Mouse (Mus musculus): ENCODE measurements around the gene Txndc2.
"Not testable (repeated sequence)": the region's sequence is repeated elsewhere in the genome, so short reads cannot be mapped to it uniquely, and the experiment has no call there.

Txndc2 gene

DNA sequence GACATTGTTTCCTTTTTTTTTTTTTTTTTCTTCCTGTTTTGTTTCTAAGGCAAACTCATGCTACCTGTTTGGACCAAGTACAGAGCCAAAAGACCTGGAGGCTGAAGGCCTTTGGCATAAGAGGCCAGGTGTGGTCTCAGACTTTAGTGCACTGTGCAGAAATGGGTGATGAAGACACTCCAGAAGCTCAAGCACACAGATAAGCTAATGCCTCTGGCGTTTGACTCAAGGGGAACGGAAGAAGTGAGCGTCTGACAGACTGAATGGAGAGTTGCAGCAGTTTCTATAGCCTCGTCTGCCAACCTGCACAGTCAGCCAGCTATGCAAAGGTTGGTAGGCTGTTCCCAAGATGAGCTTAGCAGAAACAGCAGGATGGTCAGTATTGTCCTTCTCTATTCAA is 13.6 kb upstream of the Txndc2 start:
- DNase-seq: peak; percentile 10

DNA sequence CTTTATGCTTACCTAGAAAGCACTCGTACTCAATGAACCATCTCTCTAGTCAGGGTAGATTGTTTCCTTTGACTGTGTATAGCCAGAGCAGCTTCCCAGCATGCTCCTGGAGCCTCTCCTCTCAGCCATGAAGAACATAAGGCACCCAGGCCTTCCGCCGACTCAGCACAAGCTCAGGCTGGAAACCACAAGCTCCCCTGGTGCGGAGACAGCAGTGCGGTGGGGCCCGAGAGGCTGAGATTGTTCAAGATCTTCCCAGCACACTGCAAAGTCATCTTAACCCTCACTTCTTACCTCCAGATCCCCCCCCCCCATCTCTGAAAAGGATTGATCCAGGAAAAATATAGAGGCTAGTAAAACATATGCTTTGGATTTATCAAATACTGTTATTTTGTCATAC is 8.6 kb upstream of the Txndc2 start:
- DNase-seq: no peak

DNA sequence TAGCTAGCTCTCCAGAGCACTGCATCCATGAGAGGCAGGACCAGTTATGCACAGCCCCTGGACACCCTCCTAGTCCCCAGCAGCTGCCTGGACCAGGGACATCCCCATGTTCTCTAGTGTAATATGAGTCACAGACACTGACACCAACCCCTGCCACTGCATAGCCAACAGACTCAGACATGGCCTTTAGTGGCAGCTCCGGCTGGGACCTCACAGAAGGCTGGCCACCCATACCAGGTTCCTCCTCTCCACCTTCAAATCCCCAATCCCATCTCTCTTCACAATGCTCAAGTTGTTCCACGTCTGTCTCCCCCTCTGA is 7.2 kb upstream of the Txndc2 start:
- DNase-seq: no peak

- no peak for DNase-seq
Measured at GRCm38 (mm10) chr17:65648371-65649174, 6.6 kb upstream of the Txndc2 start.

- no peak for DNase-seq
Measured at GRCm38 (mm10) chr17:65647961-65648360, 6.0 kb upstream of the Txndc2 start.

DNA sequence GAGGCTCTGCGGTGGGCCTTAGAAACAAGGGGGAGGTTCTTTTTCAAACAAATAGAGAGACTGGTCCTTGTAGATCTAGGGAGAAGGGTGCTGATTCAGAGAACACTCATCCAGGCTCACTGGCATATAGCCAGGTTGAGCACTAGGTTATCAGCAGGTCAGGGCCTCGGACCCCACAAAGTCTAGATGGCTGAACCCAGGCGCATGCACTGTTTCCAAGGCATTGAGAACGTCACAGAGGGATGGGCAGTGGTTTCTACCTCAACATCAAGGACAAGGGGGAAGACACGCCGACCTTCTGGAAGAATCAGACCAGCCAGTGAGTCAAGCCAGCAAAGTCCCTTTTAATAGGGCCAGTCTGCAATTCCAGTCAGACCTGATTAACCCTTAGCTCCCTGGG is 5.3 kb upstream of the Txndc2 start:
- DNase-seq: no peak

DNA sequence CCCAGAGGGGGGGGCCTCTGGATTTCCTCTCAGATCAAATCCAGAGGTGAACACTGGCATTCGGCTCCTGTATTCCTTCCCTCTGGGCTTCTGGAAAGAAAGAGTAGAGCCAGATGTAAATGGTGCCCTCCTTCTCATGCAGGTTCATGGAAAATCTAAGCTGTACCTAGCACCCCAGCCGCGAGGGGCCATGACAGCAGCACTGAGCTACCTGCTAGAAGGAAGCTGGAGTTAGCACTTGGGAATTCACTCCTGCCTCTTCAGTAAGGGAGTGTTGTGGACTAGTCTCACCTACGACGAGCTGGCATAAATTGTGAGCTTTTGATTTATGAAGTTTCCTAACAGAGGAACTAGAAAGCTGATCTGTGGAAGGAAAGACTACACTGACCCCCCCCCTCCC is 1.6 kb upstream of the Txndc2 start:
- DNase-seq: peak; percentile 31

- DNase-seq: peak; percentile 69
Measured at GRCm38 (mm10) chr17:65643051-65643521, 1.1 kb upstream of the Txndc2 start.

DNA sequence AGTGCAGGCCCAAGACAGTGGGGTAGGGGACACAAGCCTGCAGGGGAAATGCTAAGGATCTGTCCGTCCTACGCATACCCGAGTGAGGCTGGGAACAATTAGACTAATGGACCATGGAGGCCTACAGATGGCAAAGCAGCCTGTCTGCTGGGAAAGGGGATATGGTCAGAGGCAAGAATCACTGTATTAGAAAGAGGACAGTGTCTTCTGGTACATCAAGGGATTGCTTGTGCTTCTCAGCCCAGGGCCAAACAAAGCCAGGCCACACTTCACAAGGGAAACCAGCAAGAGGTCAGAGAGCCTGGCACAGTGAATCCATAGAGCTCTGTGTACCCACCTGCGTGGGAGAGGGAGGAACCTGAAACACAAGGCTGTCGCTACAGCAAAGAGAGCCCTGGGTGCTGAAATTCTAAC is 617 bp upstream of the Txndc2 start:
- DNase-seq: no peak

DNA sequence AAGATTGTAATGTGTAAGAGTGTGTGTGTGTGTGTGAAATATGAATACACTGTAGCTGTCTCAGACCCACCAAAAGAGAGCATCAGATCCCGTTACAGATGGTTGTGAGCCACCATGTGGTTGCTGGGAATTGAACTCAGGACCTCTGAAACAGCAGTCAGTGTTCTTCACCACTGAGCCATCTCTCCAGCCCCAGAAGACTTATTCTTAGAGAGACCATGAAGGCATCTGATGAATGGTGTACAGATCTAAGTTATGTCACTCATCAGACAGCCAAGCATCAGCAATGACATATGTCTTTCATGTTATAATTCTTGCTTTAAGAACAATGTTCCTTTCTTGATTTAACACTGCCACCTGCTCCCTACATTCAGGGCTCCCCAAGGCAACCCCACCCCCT is 2.8 kb downstream of the Txndc2 start:
- no peak for DNase-seq

DNA sequence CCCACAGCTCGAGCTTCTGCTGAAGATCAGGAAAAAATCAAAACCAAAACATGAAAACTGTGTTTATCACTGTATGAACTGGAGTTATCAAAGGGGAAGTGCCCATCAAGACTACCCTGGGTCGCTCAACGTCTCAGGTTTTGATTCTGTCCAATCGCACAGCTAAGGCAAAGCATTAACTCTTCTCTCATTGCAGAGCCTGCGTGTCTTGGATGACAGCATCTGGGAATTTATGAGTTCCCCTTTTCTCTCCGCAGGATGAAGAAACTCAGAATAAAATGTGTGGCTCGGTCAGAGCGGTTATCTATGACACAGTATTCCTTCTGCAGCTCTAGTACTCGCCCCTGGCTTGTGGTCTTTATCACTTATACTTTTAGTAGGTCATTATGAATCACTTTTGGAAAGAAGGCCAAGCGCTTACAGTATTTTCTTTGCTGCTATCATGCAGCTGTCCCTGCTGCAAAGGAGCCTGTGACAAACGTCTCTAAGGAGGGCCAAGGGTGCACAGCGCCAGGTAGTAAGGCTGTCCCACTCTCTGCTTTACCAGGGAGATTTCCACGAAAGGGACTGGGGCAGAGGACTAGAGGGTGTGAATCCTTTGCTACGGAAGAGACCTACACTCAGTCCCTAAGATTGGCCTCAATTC is 6.1 kb downstream of the Txndc2 start:
- DNase-seq: no peak

GRCm38 (mm10) chr17:65629943-65630342 is 12.0 kb downstream of the Txndc2 start:
- DNase-seq: no peak

- not testable (repeated sequence) for DNase-seq
Measured at GRCm38 (mm10) chr17:65628823-65629532, 13.0 kb downstream of the Txndc2 start.

- no peak for DNase-seq
Measured at GRCm38 (mm10) chr17:65626301-65626700, 15.7 kb downstream of the Txndc2 start.

GRCm38 (mm10) chr17:65625563-65625962 is 16.4 kb downstream of the Txndc2 start:
- DNase-seq: no peak

- DNase-seq: no peak
Measured at GRCm38 (mm10) chr17:65623130-65623529, 18.8 kb downstream of the Txndc2 start.

DNA sequence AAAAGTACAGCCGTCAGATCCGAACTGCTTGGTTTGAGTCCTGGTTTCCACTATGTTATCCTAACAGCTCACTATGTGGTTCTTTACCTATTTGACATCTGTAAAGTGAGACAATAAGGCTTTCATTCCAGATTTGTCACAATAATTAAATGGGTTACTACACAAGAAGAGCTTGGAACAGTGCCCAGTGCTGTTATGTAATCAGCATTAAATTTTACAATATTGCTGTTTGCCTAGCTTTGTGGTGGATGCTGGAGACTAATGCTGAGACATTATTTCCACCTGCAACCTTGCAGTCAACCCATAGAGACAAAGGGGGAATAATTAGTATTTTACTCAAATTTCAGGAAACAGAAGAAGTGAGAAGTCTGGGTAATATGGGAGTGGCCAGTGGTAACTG is 23.5 kb downstream of the Txndc2 start:
- no peak for DNase-seq

GRCm38 (mm10) chr17:65615678-65616077 is 26.3 kb downstream of the Txndc2 start:
- DNase-seq: no peak

DNA sequence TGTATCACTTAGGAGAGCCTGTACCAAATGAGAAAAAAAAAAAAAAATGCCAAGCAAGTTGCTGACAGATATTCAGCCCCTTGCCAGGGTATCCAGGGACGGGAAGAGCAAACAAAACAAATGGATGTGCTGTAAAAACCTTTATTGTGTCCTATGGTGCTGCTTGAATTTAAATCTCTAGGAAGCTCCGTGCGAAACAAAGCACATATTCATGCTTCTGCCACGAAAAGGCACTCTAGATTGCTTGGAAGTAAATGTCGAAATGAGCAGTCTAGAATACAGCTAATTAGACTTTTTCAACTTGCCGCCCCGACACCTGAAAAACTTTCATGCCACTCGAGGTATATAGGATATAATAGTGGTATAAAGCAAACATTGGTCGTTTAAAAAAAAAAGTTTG is 27.5 kb downstream of the Txndc2 start:
- DNase-seq: no peak

DNA sequence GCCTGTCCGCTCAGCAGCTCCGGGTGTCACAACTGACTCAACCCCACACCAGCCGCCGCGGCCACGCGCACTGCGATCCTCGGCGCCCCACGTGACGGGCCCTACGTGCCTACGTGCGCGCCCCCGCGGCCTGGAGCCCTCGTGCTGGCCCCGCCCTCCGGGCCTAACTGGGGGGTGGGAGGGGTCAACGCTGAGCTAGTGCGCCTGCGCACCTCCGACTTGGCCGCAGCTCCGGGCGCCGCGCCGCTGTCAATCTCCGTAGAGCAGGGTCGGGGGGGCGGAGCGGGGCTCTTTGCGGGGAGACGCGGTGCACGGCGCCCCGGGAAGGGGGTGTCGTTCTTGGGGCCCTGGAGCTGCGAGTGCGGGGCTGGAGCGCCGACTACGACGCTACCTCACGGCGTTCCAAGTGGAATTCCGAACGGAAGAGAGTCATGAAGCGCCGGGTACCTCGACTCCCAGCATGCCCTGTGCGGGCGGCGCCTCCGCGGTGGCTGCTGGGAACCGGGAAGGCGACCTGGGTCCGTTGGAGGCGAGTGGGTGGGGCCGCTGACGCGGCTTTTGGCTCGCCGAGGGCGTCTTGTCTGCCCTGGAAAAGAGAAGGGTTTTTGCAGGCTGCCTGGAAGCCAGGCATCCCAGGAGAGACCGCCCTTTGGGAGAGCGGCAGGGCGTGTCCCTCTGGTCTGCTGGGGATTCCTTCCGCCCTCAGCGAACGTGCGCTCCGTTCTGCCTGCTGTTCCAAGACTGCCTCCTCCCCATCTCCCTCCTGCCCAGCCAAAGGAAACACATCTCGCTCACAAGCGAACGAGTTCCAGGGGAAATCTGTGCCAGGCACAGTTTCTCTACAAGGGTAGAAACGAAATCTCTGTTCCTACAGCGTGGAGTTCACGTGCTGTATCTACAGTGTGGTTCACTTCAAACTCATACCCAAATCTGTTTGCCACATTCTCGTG is 28.2 kb downstream of the Txndc2 start, which contains the start of gene Vapa:
TSS of gene Vapa (minus strand) at position 93 of the 950 bp plus-strand sequence.
- DNase-seq: peak; percentile 98

DNA sequence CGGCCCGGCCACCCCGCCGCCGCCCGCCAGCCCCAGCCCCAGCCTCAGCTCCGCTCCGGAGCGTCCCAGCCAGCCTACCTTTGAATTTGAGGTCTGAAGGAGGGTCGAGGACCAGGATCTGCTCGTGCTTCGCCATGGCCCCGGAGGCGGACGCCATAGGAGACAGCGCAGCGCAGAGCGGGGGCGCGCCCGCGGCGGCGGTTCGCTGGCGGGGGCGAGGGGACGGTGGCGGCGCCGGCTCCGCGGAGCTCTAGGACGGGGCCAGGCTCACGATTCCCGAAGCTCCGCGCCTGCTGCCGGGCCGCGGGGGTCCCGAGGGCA is 28.9 kb downstream of the Txndc2 start:
- DNase-seq: no peak

DNA sequence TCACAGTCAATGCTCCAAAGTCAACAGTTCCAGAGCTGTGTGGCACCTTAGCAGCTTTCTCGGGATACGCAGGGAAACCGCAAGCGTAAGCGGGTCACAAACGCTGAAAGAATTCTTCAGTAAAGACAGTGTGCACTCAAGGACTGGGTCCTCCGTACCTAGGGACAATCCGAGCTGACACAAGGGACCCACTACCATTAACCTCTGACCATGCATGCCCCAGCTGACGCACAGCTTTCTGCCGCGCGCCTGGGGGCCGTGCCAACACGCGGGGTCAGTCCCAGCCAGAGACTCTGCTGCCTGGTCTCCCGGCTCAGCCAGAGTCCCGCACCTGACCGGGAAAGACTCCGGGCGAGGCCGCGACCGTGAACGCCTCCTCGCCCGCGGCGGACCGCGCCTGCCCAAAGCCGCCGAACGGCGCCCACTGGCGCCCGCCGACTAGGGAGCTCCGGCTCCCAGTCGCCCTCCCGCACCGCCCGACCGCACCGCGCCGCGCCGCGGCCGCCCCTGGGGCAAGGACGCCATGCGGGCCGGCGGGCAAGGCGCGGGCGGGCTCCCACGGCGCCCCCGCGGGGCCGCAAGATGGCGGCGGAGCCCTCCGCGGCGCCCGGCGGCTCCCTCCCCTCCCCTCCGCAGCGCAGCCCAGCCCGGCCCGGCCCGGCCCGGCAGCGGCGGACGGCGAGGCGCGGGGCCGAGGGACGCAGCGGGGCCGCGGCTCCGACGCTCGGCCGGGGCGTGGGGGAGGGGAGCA is 29.4 kb downstream of the Txndc2 start:
- peak; percentile 51 for DNase-seq
